Mouse (Mus musculus): ENCODE results near the gene Ren1. TPM values are rescaled to one million over a fixed set of nuclear protein-coding genes. Genes with fewer than 3 reads are reported as not detected.

Gene Ren1
- polyA plus RNA-seq, 1 experiment from 2014 or later, result 1.4 TPM

GRCm38 (mm10) chr1:133316577-133316976, 33.7 kb upstream of the Ren1 start:
- H3K4me1 ChIP-seq (ENCODE audit: control insufficient read depth, insufficient read depth, low read length), result no peaks in the 10 kb centered on the region
- H3K9me3 ChIP-seq (ENCODE audit: control insufficient read depth, low read depth, low read length), result no peaks in the 10 kb centered on the region; the same call in 1 of the 2 replicates
- H3K4me2 ChIP-seq (replicated peaks; ENCODE audit: low read depth, low read length), result no peak overlapping the region
- no peak for ATAC-seq (ENCODE audit: insufficient number of reproducible peaks, insufficient read depth, low FRiP score, low read depth)
- H3K27ac ChIP-seq (ENCODE audit: low read length), result no peak overlapping the region
- whole genome bisulfite sequencing, result 84% methylated on average over 4 of the region's 4 CpGs
- no peaks in the 10 kb centered on the region for H3K27me3 ChIP-seq (ENCODE audit: control insufficient read depth, insufficient read depth, low read length)
- H3K9ac ChIP-seq (replicated peaks; ENCODE audit: low read depth, low read length), result no peak overlapping the region
- H3K4me3 ChIP-seq (ENCODE audit: low read depth, low read length), result no peak overlapping the region
- no peaks in the 10 kb centered on the region for H3K36me3 ChIP-seq (ENCODE audit: control insufficient read depth, insufficient read depth, low read length)

DNA sequence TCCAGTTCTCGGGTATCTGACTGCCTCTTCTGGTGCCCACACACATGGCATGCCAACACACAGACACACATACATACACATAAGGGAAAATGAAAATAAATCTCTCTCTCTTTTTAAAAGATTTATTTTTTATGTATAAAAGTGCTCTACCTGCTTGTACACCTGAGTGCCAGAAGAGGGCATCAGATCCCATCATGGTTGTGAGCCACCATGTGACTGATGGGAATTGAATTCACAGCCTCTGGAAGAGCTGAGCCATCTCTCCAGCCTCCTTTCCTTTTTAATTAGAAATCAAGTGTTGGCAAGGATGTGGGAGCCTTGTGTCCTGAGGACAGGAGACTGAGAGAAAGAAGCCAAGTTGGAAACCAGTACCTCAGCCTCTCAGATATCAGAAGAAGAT, 33.2 kb upstream of the Ren1 start:
- Histone ChIP-seq H3K27ac (ENCODE audit: low read length) (no peak overlapping the region), H3K9ac (replicated peaks; ENCODE audit: low read depth, low read length) (no peak overlapping the region), H3K27me3 (ENCODE audit: control insufficient read depth, insufficient read depth, low read length) (no peaks in the 10 kb centered on the region), H3K36me3 (ENCODE audit: control insufficient read depth, insufficient read depth, low read length) (no peaks in the 10 kb centered on the region), H3K9me3 (ENCODE audit: control insufficient read depth, low read depth, low read length) (no peaks in the 10 kb centered on the region; the same call in 1 of the 2 replicates), H3K4me3 (ENCODE audit: low read depth, low read length) (no peak overlapping the region), H3K4me2 (replicated peaks; ENCODE audit: low read depth, low read length) (no peak overlapping the region), H3K4me1 (ENCODE audit: control insufficient read depth, insufficient read depth, low read length) (no peaks in the 10 kb centered on the region)
- no peak for ATAC-seq (ENCODE audit: insufficient number of reproducible peaks, insufficient read depth, low FRiP score, low read depth)
- 89% methylated on average over 1 of the region's 1 CpGs for WGBS

DNA sequence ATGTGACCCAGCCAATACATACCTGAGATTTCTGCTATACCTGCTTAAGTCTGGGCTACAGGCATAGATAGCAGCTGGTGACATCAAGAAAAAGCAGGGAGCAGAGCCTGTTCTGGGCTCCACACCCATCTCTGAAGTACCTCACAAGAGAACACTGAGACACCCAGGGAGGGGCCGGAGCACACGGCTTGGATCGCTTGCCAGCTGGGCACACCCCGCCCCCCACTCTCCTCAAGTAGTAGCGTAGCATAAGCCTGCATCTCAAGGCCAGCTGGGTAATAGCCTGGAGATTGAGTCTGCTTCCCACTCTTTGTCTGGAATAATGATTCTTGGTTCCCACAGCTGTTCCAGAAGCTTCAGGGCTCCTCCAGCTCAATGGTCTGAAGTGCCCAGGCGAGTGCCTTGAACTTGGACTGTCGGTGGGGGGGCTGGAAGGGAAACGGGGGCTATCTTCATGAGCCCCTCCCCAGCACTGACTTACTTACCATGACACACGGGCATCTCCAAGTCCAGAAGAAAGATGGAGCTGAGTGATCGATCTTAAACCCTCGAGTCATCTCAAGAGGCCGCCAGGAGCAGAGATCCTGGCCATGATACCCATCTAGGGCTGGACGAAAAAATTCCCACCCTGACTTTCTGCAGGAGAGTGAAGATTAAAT, 28.9 kb upstream of the Ren1 start, which contains the start of gene Kiss1:
TSS of gene Kiss1 (plus strand) at position 609 of the 659 bp plus-strand sequence.
- Histone ChIP-seq H3K27ac (ENCODE audit: low read length) (no peak within 1 kb of the TSS), H3K36me3 (ENCODE audit: control insufficient read depth, insufficient read depth, low read length) (no peaks in the 10 kb centered on the region), H3K9ac (replicated peaks; ENCODE audit: low read depth, low read length) (no peak within 1 kb of the TSS), H3K9me3 (ENCODE audit: control insufficient read depth, low read depth, low read length) (no peaks in the 10 kb centered on the region; the same call in 1 of the 2 replicates), H3K27me3 (ENCODE audit: control insufficient read depth, insufficient read depth, low read length) (no peaks in the 10 kb centered on the region), H3K4me3 (ENCODE audit: low read depth, low read length) (no peak within 1 kb of the TSS), H3K4me2 (replicated peaks; ENCODE audit: low read depth, low read length) (no peak within 1 kb of the TSS), H3K4me1 (ENCODE audit: control insufficient read depth, insufficient read depth, low read length) (no peaks in the 10 kb centered on the region)
- 74% methylated on average over 13 of the region's 13 CpGs for whole genome bisulfite sequencing
- no peak for ATAC-seq (ENCODE audit: insufficient number of reproducible peaks, insufficient read depth, low FRiP score, low read depth)

- no peak overlapping the region for H3K27ac ChIP-seq (ENCODE audit: low read length)
- no peak overlapping the region for H3K4me2 ChIP-seq (replicated peaks; ENCODE audit: low read depth, low read length)
- no peak overlapping the region for H3K9ac ChIP-seq (replicated peaks; ENCODE audit: low read depth, low read length)
- 37% methylated on average over 5 of the region's 5 CpGs for WGBS
- H3K9me3 ChIP-seq (ENCODE audit: control insufficient read depth, low read depth, low read length), result no peaks in the 10 kb centered on the region
- no peak for ATAC-seq (ENCODE audit: insufficient number of reproducible peaks, insufficient read depth, low FRiP score, low read depth)
- no peaks in the 10 kb centered on the region for H3K36me3 ChIP-seq (ENCODE audit: control insufficient read depth, insufficient read depth, low read length)
- no peak overlapping the region for H3K4me3 ChIP-seq (ENCODE audit: low read depth, low read length)
- H3K4me1 ChIP-seq (ENCODE audit: control insufficient read depth, insufficient read depth, low read length), result no peaks in the 10 kb centered on the region
- no peaks in the 10 kb centered on the region for H3K27me3 ChIP-seq (ENCODE audit: control insufficient read depth, insufficient read depth, low read length)
Observed at GRCm38 (mm10) chr1:133323333-133323732, 27.0 kb upstream of the Ren1 start.

DNA sequence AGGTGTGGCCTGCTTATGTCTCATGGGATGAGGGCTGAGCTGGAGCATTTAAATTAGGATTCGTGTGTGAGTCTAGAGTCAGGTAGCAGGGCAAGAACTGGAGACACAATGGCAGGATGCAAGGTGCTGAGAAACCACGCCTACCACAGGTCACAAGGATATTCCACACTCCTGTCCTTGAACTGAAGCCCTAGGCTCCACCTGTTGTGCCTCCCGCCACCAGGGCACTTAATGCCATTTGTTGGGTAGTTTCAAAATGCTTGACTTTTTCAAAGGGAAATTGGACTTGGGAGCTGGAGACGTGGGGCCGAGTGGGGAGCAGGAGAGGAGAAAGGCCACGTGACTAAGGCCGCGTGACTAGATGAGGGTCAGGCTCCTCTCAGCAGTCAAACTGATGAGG, 24.4 kb upstream of the Ren1 start:
- no peak for ATAC-seq (ENCODE audit: insufficient number of reproducible peaks, insufficient read depth, low FRiP score, low read depth)
- no peaks in the 10 kb centered on the region for H3K36me3 ChIP-seq (ENCODE audit: control insufficient read depth, insufficient read depth, low read length)
- no peak overlapping the region for H3K4me2 ChIP-seq (replicated peaks; ENCODE audit: low read depth, low read length)
- H3K4me1 ChIP-seq (ENCODE audit: control insufficient read depth, insufficient read depth, low read length), result peaks cover 13% of the 10 kb centered on the region
- no peak overlapping the region for H3K4me3 ChIP-seq (ENCODE audit: low read depth, low read length)
- no peak overlapping the region for H3K9ac ChIP-seq (replicated peaks; ENCODE audit: low read depth, low read length)
- WGBS, result 85% methylated on average over 8 of the region's 8 CpGs
- H3K27ac ChIP-seq (ENCODE audit: low read length), result no peak overlapping the region
- no peaks in the 10 kb centered on the region for H3K9me3 ChIP-seq (ENCODE audit: control insufficient read depth, low read depth, low read length)
- H3K27me3 ChIP-seq (ENCODE audit: control insufficient read depth, insufficient read depth, low read length), result peaks cover 6% of the 10 kb centered on the region; the same call in 1 of the 2 replicates

GRCm38 (mm10) chr1:133327094-133327493, 23.2 kb upstream of the Ren1 start:
- peaks cover 6% of the 10 kb centered on the region; the same call in 1 of the 2 replicates for H3K27me3 ChIP-seq (ENCODE audit: control insufficient read depth, insufficient read depth, low read length)
- no peak overlapping the region for H3K4me3 ChIP-seq (ENCODE audit: low read depth, low read length)
- 60% methylated on average over 5 of the region's 5 CpGs for WGBS
- no peak overlapping the region for H3K9ac ChIP-seq (replicated peaks; ENCODE audit: low read depth, low read length)
- H3K36me3 ChIP-seq (ENCODE audit: control insufficient read depth, insufficient read depth, low read length), result no peaks in the 10 kb centered on the region
- H3K9me3 ChIP-seq (ENCODE audit: control insufficient read depth, low read depth, low read length), result no peaks in the 10 kb centered on the region
- ATAC-seq (ENCODE audit: insufficient number of reproducible peaks, insufficient read depth, low FRiP score, low read depth), result no peak
- H3K4me1 ChIP-seq (ENCODE audit: control insufficient read depth, insufficient read depth, low read length), result peaks cover 13% of the 10 kb centered on the region
- no peak overlapping the region for H3K27ac ChIP-seq (ENCODE audit: low read length)
- H3K4me2 ChIP-seq (replicated peaks; ENCODE audit: low read depth, low read length), result no peak overlapping the region

DNA sequence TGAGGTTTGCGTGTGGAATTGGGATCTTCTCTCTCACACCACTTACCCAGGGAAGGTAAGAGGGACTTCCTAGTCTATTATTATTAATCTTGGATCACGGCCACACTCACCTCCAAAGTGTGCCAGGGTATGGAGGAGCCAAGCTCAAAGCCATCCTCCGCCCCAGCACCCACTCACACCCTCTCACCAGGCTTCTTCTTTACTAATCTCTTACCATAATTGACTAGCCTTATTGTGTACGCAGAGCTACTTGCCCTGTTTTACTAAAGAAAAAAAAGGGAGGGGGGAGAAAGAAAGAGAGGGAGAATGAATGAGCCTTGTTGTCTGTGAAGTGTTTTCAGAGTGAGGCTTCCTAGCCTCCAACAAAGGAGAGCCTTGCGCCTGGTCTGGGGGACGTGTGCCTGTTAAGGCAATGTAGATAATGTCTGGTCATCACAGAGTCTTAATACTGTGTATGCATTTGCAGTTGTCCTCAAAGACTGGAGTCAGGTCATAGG, 22.0 kb upstream of the Ren1 start:
- no peak for ATAC-seq (ENCODE audit: insufficient number of reproducible peaks, insufficient read depth, low FRiP score, low read depth)
- Histone ChIP-seq H3K27ac (ENCODE audit: low read length) (no peak overlapping the region), H3K9ac (replicated peaks; ENCODE audit: low read depth, low read length) (no peak overlapping the region), H3K4me3 (ENCODE audit: low read depth, low read length) (no peak overlapping the region), H3K4me2 (replicated peaks; ENCODE audit: low read depth, low read length) (no peak overlapping the region), H3K4me1 (ENCODE audit: control insufficient read depth, insufficient read depth, low read length) (peaks cover 13% of the 10 kb centered on the region), H3K27me3 (ENCODE audit: control insufficient read depth, insufficient read depth, low read length) (peaks cover 6% of the 10 kb centered on the region; the same call in 1 of the 2 replicates), H3K9me3 (ENCODE audit: control insufficient read depth, low read depth, low read length) (no peaks in the 10 kb centered on the region), H3K36me3 (ENCODE audit: control insufficient read depth, insufficient read depth, low read length) (no peaks in the 10 kb centered on the region)
- 74% methylated on average over 6 of the region's 6 CpGs for WGBS

GRCm38 (mm10) chr1:133328896-133329637, 21.2 kb upstream of the Ren1 start:
- Histone ChIP-seq H3K4me3 (ENCODE audit: low read depth, low read length) (peak overlapping the region; percentile 23), H3K4me2 (replicated peaks; ENCODE audit: low read depth, low read length) (peak overlapping the region; percentile 42), H3K27me3 (ENCODE audit: control insufficient read depth, insufficient read depth, low read length) (peaks cover 6% of the 10 kb centered on the region; the same call in 1 of the 2 replicates), H3K27ac (ENCODE audit: low read length) (no peak overlapping the region), H3K36me3 (ENCODE audit: control insufficient read depth, insufficient read depth, low read length) (no peaks in the 10 kb centered on the region), H3K9me3 (ENCODE audit: control insufficient read depth, low read depth, low read length) (no peaks in the 10 kb centered on the region), H3K9ac (replicated peaks; ENCODE audit: low read depth, low read length) (peak overlapping the region; percentile 21; the same call in 1 of the 2 replicates), H3K4me1 (ENCODE audit: control insufficient read depth, insufficient read depth, low read length) (peaks cover 13% of the 10 kb centered on the region)
- 0 out of 2 replicates have a peak, but pooled peaks have one; percentile 18 for ATAC-seq (ENCODE audit: insufficient number of reproducible peaks, insufficient read depth, low FRiP score, low read depth)
- 9% methylated on average over 34 of the region's 34 CpGs for WGBS

Data from stomach, embryonic 14.5 days (tissue).